Mouse (Mus musculus) forebrain, postnatal 0 days (tissue): ENCODE data around the gene 4930412O13Rik. TPM values are rescaled to one million over a fixed set of nuclear protein-coding genes. Genes with fewer than 3 reads are reported as not detected.

Source experiments
- ATAC-seq: fragments of 200-750 bp; cut with Nextera tagmentation; 2 replicates; pipeline ENCODE4 v1.8.0; 2017; ENCODE audit warnings: mild to moderate bottlenecking, moderate library complexity
- DNase-seq: peaks from one replicate; pipeline ENCODE4 v3.0.0-alpha.2; 2015
- H3K27ac ChIP-seq: fragments of 300-500 bp; sonication (generic); 2 replicates; pipeline ENCODE4 v1.5.1; 2014; ENCODE audit warnings: low read depth, mild to moderate bottlenecking, antibody characterized with exemption, low read length, moderate library complexity, mixed read lengths
- H3K27me3 ChIP-seq: fragments of 300-500 bp; sonication (generic); 2 replicates; pipeline ENCODE4 v1.6.1; 2014; ENCODE audit warnings: mild to moderate bottlenecking, low read length, mixed read lengths; ENCODE audit not compliant: insufficient read depth
- H3K36me3 ChIP-seq: fragments of 300-500 bp; sonication (generic); 2 replicates; pipeline ENCODE4 v1.6.1; 2014; ENCODE audit warnings: mild to moderate bottlenecking, moderate library complexity; ENCODE audit not compliant: insufficient read depth
- H3K4me1 ChIP-seq: fragments of 300-500 bp; sonication (generic); 2 replicates; pipeline ENCODE4 v1.6.1; 2014; ENCODE audit warnings: antibody characterized with exemption; ENCODE audit not compliant: insufficient read depth
- H3K4me2 ChIP-seq: fragments of 300-500 bp; sonication (generic); 2 replicates; pipeline ENCODE4 v1.6.1; 2014; ENCODE audit warnings: low read depth, mild to moderate bottlenecking, moderate library complexity
- H3K4me3 ChIP-seq: fragments of 300-500 bp; sonication (generic); 2 replicates; pipeline ENCODE4 v1.5.1; 2014; ENCODE audit warnings: low read depth, low read length, mixed read lengths
- H3K9ac ChIP-seq: fragments of 300-500 bp; sonication (generic); 2 replicates; pipeline ENCODE4 v1.6.1; 2014; ENCODE audit warnings: mild to moderate bottlenecking
- H3K9me3 ChIP-seq: fragments of 300-500 bp; sonication (generic); 2 replicates; pipeline ENCODE4 v1.6.1; 2016; ENCODE audit warnings: low read length
- CTCF ChIP-seq: sonication (generic); IDR thresholded peaks from 2 replicates; pipeline ENCODE4 v1.5.1; 2016; ENCODE audit warnings: antibody characterized with exemption, control low read depth, low read depth
- WGBS: fragments of 180-500 bp; shearing (Covaris S2); extraction: QIAGEN DNeasy Blood & Tissue Kit; methylation state at CpG from one replicate; pipeline ENCODE4 v1.1.7; 2014; 5-methylcytosine and 5-hydroxymethylcytosine counted together
- polyA plus RNA-seq: library from polyadenylated mRNA; unstranded; fragments of >200 nt; fragmentation: Nextera tagmentation; extraction: Ambion mirVana; gene quantifications from 2 replicates; pipeline ENCODE4 v1.2.1, GENCODE M21; 2015
- total RNA-seq: library from RNA; depleted of rRNA; stranded (reverse); fragments of >200 nt; gene quantifications from 2 replicates; pipeline ENCODE4 v1.2.3, GENCODE M21; 2014

Gene 4930412O13Rik
- total and polyA plus RNA-seq, 2 experiments from 2014 or later: not detected

DNA sequence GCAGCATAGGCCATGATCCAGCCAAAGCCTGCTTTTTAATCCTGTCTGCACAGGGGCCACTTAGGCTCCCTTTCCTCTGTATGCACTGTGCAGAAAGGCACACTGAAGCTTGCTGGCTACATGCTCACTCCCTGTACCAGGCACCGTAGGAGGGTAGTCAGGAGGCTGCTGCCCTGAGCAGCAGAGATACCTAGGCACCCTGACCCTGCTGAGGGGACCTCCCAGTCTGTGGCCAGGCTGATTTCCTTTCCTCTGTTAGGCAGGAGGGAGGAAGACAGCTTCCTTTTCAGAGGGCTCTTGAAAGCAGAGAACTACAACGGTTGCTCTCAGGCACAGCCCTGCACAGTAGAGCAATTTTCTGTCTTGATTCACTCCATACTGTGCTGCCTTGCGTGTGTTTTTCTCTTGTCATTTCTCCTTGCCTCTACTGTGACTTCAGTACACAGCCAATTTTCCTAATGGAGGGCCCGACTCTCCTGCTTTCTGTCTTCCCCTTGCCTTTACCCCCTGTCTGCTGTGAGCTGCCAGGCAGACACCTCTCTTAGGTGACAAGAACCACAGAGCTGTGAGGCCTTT, 9.8 kb upstream of the 4930412O13Rik start:
- no peak for TF ChIP-seq CTCF
- ATAC-seq (no peak), DNase-seq (no peak)
- Histone ChIP-seq H3K4me2 (no peak overlapping the region), H3K27ac (no peak overlapping the region), H3K27me3 (peaks cover 61% of the 10 kb centered on the region), H3K9me3 (no peaks in the 10 kb centered on the region), H3K36me3 (no peaks in the 10 kb centered on the region), H3K4me3 (no peak overlapping the region), H3K9ac (no peak overlapping the region), H3K4me1 (no peaks in the 10 kb centered on the region)
- WGBS: 27% methylated on average over 4 of the region's 4 CpGs

DNA sequence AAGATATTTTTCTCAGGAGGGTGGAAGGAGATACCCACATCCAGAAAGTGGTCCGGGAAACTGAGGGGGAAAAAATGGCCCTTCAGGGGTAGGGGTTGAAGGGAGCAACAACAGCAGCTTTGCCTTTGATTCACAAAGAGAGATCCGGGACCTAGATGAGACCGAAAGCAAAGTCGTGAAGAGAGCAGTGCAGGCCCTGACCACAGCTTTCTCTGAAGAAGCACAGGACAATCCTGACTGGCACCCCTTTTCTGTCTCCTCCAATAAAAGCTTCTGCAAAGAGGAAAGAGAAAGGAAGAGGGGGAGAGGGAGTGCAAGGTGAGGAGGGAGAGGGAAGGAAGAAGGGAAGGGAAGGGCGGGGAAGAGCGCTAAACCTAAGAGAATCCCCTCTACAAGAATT, 9.3 kb upstream of the 4930412O13Rik start:
- no peak overlapping the region for H3K4me2 ChIP-seq
- ATAC-seq: no peak
- H3K9ac ChIP-seq: no peak overlapping the region
- H3K27me3 ChIP-seq: peaks cover 65% of the 10 kb centered on the region
- DNase-seq: no peak
- TF ChIP-seq CTCF: no peak
- no peak overlapping the region for H3K4me3 ChIP-seq
- no peaks in the 10 kb centered on the region for H3K9me3 ChIP-seq
- H3K4me1 ChIP-seq: no peaks in the 10 kb centered on the region
- H3K27ac ChIP-seq: no peak overlapping the region
- 23% methylated on average over 6 of the region's 6 CpGs for WGBS
- no peaks in the 10 kb centered on the region for H3K36me3 ChIP-seq

DNA sequence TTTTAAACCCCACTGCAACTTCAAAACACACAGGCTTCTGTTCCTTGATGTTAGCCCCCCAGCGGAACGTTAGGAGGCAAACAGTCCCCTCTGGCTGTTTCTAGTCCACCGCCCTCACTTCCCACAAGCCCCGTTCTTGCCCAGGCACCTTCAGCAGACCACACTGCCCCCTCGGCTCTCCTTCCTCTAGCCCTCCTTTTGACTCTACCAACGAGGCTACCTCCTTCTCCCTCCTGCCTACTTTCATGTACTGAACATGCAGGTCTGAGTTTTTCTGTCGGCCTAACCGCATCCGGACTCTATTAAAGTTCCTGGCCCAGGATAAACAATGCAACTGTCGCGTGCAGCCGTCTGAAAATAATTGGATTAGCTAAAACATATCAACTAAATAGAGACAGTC, 8.4 kb upstream of the 4930412O13Rik start:
- WGBS: 4% methylated on average over 12 of the region's 12 CpGs
- Histone ChIP-seq H3K9ac (no peak overlapping the region), H3K4me3 (no peak overlapping the region), H3K4me2 (no peak overlapping the region), H3K4me1 (no peaks in the 10 kb centered on the region), H3K36me3 (no peaks in the 10 kb centered on the region), H3K27ac (no peak overlapping the region), H3K27me3 (peaks cover 69% of the 10 kb centered on the region), H3K9me3 (no peaks in the 10 kb centered on the region)
- ATAC-seq: no peak
- DNase-seq: no peak
- TF ChIP-seq CTCF: no peak

DNA sequence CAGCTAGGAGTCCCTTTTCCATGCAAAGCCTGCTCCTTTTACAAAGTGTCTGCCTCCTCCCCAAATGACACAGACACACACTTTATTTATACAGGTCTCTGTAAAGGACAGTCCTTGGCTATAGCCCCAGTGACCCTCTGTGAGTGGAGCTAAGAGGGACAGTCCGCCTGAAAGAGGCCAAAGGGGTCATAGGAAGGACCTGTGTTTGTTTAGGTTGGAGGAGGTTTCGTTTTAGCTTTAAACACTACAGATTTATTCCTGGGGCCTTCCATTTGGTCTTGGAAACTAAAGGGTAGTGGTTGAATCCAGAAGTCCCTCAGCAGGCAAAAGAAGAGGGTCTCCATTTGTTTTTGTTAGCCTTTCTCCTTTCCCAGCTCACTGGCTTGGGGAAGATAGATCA, 7.3 kb upstream of the 4930412O13Rik start:
- TF ChIP-seq CTCF: no peak
- Histone ChIP-seq H3K9ac (no peak overlapping the region), H3K4me1 (no peaks in the 10 kb centered on the region), H3K36me3 (no peaks in the 10 kb centered on the region), H3K4me2 (no peak overlapping the region), H3K4me3 (no peak overlapping the region), H3K27me3 (peaks cover 80% of the 10 kb centered on the region), H3K9me3 (no peaks in the 10 kb centered on the region), H3K27ac (no peak overlapping the region)
- ATAC-seq: no peak
- WGBS: 12% methylated on average over 2 of the region's 2 CpGs
- DNase-seq: peak; percentile 30

DNA sequence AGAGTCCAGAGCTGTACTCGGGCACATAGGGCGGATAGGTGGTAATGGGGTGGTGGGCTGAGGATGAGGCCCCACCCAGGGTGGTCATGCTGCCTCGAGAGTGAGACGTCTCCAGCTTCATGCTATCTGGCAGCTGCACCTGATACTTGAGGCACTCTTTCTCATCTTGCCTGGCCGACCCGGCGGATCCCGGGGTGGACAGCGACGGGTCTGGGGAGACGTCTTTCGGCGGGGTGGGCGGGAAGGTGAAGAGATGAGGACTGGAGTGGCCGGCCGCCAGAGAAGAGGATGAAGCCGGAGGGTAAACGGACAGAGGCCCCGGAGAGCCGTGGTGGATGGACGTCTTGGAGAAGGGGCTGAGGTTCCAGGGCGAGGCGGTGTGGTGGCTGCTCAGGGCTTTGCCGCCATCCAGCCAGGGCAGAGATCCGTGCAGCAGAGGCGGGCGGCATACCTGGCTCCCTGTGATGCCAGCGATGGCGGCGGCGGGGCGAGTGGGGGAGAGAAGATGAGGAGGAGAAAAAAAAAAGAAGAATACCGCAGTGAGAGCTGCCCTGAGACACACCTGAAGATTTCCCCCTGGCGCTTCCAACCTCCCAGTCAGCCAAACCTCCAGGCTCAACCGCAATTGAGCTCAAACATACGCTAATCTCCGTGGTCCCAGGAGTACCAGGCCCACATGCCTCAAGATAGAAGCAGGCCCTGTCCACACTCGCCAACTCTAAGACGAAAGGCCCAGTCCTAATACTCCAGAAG, 6.4 kb upstream of the 4930412O13Rik start:
- no peak for TF ChIP-seq CTCF
- no peaks in the 10 kb centered on the region for H3K4me1 ChIP-seq
- no peaks in the 10 kb centered on the region for H3K9me3 ChIP-seq
- DNase-seq: peak; percentile 22
- WGBS: 6% methylated on average over 38 of the region's 39 CpGs
- H3K4me2 ChIP-seq: no peak overlapping the region
- H3K27me3 ChIP-seq: peaks cover 86% of the 10 kb centered on the region
- no peak for ATAC-seq
- H3K4me3 ChIP-seq: no peak overlapping the region
- H3K36me3 ChIP-seq: no peaks in the 10 kb centered on the region
- no peak overlapping the region for H3K27ac ChIP-seq
- no peak overlapping the region for H3K9ac ChIP-seq

DNA sequence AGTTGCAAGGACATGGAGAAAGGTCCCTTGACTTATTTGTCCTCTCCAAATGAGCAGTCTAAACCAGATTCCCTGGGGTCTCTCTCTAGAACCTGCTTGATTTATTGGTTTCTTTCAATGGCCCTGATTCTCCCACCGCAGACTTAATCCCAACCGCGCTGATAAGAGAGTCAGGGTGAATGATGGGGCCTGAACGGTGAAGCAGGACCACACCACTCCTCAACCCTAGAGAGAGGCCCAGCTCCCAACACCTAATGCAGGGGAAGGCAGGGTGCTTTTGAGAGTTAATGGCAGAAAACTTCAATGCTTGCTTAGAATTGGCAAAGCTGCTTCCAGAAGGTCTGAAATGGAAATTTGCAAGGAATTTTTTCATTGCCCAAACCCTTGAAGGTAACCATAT, 5.8 kb upstream of the 4930412O13Rik start:
- Histone ChIP-seq H3K36me3 (no peaks in the 10 kb centered on the region), H3K9me3 (no peaks in the 10 kb centered on the region), H3K4me1 (no peaks in the 10 kb centered on the region), H3K27ac (no peak overlapping the region), H3K4me3 (no peak overlapping the region), H3K27me3 (peaks cover 87% of the 10 kb centered on the region), H3K9ac (no peak overlapping the region), H3K4me2 (no peak overlapping the region)
- no peak for TF ChIP-seq CTCF
- no peak for DNase-seq
- 8% methylated on average over 4 of the region's 4 CpGs for WGBS
- no peak for ATAC-seq

DNA sequence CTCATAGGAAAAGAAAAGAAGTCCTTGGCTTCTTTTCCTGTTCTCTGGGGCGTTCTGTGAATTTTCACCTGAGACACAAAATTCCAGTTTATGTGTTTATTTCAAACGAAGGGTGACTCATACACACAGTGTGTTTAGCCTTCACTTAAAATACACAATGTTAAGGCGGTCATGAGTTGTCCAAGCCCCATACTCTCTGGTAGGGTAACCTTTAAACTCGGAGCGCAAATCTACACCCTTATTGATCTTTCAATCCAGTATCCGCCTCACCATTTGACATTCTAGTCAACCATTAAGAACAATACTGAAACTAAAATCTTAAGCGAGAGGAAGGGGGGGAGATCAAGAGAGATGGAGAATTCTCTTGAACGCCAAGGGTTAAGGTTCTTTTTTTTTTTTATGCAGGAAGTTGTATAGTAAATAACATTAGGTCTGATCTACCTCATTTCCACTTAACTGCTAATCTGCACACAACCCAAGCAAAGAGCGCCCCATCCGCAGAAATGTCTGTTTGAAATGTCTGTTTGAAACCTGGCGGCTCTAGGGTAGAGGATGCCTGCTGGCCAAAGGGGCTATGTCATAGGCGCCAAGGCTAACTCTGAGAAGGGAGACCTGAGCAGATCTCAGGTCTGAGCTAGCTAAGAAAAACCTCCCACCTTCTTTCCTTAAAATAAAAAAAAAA, 5.2 kb upstream of the 4930412O13Rik start:
- DNase-seq (no peak), ATAC-seq (no peak)
- Histone ChIP-seq H3K36me3 (no peaks in the 10 kb centered on the region), H3K4me3 (no peak overlapping the region), H3K27ac (no peak overlapping the region), H3K9ac (no peak overlapping the region), H3K4me2 (no peak overlapping the region), H3K27me3 (peaks cover 86% of the 10 kb centered on the region), H3K9me3 (no peaks in the 10 kb centered on the region), H3K4me1 (no peaks in the 10 kb centered on the region)
- 11% methylated on average over 12 of the region's 12 CpGs for WGBS
- no peak for TF ChIP-seq CTCF
